Mouse (Mus musculus) monocyte, adult 5-6 weeks (primary cell): ENCODE measurements around the gene Nrf1. TPM values are rescaled to one million over a fixed set of nuclear protein-coding genes. Genes with fewer than 3 reads are reported as not detected.
A peak's percentile ranks its signal among the peaks of the same experiment; 100 is the strongest.

Experiments
- ATAC-seq: fragments of 153-309, 156-312 bp; replicated peaks from 2 replicates; pipeline ENCODE4 v1.8.0; 2017; ENCODE audit warnings: mild to moderate bottlenecking; ENCODE audit not compliant: low TSS enrichment, insufficient number of reproducible peaks, severe bottlenecking, poor library complexity, low FRiP score
- total RNA-seq: library from RNA; stranded (forward); fragments of 200-1000, 200-491, 200-594 nt; gene quantifications from 3 replicates; pipeline ENCODE4 v1.2.3, GENCODE M21; 2017

Nrf1 gene
- 50.3 to 102 TPM (median 78.5 TPM) in 3 replicates for total RNA-seq

DNA sequence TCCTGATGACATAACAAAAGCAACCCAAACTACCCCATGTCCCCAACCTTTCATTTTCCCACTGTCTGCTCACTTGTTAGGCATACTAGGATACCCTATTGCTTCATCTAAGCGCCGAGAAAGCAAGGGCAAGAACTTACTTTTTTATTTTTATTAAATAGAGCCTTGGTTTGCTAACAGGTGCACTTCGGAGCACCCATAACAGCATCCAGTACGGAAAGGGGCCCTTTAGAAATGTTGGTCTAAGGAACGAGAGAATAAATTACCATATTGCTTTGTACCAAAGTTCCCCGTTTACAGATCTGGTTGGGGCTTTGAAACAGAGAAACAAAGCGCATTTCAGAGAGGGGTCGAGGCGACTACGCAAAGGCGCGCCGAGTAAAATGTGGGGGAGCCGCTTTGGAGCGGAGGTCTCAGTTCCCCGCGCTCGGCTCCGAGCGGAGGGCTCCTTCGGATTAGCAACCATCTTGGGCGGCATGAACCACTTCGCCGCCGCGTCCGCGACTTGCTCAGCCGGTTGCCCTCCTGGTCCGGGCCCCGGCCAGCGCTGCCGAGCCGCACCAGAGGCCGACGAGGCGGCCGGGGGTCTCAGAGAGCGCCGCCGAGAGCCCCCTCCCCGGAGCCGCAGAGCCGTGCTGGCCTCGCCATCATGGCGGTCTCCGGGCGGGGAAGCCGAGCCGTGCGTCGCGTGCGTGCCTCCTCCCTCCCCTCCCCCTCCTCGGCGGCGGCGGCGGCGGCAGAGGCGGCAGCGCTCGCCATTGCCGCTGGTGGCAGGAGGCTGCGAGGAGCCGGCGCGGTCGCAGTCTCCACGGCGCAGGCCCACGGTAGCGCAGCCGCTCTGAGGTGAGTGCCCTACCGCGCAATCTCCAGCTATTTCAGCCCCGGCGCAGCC, at the start of gene Nrf1:
Gene Nrf1 (plus strand): TSS at position 718 of the 892 bp plus-strand sequence.
- peak; percentile 69; the same call in 1 of the 2 replicates for ATAC-seq

DNA sequence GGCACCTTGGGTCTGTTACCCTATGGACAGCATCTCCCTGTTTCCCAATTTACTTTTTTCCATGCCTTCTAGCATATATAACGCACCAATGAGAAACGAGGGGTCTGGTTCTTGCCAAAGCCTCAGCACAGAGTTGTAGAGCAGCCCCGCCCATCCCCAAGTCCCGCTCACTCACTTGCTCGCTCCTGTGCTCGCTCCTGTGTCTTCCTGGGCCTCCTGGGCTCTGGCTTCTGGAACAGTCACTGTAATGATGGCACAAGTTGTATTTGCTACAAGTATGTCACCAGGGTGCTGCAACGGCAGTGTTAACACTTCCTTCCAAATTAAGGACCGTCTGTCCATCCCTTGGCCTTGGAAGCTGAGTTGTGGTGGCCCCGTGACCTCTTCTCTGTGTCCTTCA, 49.6 kb upstream of the Nrf1 start:
- ATAC-seq: no peak

DNA sequence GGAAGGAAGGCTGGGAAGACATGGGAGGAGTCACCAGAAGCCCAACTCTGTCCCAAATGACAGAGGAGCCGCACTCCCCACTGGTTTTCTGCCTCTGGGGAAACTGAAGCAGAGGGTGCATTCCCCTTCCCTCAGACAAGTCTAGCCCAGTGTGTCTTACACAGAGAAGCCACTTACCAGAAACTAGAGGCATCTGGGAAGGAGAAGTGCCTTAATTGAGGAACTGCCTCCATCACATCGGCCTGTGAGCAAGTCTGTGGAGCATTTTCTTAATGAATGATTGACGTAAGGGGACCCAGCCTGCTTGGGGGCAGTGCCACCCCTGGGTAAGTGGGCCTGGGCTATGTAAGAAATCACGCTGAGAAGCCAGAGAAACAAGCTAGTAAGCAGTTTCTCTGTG, 49.0 kb upstream of the Nrf1 start:
- ATAC-seq: peak; percentile 50; the same call in 1 of the 2 replicates

DNA sequence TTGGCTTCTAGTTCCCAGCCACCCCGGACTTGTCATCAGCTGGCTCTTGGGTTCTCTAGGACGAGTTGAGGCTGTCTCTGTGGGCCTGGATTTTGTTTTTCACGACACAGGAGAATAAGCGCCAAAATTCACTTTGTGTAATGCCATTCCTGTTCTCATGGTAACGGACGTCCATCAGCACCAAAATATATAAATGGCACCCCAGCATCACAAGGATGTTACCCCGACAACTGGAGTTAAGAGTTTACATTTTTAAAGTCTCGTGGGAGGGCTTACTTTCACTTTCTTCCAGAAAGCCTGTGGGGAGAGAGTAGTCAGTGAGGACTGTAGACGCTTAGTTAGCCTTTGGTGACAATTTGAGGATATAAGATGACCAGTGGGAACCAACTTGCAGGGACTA, 45.2 kb upstream of the Nrf1 start:
- no peak for ATAC-seq

DNA sequence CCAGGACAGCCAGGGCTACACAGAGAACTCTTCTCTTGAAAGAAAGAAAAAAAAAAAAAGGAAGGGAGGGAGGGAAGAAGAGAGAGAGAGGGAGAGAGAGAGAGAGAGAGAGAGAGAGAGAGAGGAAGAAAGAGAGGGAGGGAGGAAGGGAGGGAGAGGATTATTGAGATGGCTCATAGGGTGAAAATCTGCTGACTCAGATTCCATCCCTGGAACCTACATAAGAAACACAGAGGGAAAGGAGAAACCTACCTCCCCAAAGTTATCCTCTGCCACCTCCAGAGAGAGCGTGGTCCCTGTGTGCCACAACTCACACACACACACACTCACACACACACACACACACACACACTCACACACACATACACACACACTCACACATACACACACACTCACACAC, 41.9 kb upstream of the Nrf1 start:
- ATAC-seq: no peak

DNA sequence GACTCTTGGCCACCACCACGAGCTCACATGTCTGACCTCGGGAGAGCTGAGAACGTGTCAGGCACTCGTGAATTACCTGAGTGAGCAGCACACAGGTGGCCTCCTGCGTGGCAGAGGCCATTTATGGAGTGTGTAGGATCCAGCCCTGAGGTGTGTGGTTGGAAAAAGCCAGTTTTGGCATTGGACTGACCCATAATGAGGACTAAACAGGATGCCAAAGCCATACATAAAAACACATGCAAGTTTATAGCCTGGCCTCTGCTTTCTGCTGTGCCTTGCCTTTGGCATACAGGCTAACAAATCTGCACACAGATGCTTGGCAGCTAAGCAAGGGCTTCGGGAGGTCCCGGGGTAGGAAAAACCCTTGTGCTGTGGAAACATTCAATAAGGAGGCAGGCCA, 38.6 kb upstream of the Nrf1 start:
- ATAC-seq: no peak

DNA sequence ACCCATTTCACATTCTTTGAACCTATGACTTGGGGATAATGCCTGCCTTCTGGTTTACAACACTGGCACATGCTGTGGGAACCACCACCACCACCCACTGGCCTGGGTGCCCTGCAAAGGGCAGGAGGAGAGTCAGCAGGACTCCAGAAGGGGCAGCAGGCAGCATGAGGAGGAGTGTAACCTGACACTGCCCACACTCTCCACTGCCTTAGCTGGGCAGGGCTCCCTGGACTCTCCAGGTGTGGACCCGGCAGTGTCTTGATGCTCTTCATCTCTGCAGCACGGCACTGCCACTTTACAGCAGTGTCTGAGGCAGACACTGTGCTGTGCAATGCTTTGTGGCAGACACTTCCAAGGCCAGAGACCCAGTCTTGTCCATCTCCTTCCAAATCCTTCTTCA, 34.3 kb upstream of the Nrf1 start:
- ATAC-seq: no peak

DNA sequence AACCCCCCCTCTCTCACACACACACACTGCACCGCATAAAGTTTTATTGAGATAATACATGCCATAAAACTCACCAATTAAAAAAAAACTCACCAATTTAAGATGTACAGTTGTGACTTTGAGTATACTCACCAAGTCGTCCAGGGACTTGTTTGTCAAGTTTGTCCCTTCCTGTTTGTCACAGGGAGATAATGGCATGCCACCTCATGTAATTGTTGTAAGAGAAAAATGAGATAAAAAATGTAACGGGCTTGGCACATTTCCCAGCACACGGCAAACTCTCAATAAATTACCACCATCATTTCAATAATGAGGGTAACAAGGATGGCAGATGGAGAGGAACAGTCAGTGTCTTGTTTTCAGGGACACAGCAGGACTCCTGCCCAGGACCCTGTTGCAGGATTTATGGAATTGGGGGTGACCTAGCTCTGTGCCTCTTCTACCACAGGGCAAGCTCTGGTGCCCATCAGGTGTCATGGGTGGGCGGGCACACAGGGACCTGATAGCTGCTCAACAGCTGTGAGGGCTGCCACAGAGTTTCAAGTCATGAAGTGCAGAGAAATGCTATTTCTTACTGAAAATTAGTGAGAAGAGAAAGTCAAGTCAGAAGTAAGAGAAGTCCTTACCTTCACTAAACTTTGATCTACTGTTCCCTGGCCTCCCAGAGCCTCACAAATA, 33.5 kb upstream of the Nrf1 start:
- no peak for ATAC-seq

DNA sequence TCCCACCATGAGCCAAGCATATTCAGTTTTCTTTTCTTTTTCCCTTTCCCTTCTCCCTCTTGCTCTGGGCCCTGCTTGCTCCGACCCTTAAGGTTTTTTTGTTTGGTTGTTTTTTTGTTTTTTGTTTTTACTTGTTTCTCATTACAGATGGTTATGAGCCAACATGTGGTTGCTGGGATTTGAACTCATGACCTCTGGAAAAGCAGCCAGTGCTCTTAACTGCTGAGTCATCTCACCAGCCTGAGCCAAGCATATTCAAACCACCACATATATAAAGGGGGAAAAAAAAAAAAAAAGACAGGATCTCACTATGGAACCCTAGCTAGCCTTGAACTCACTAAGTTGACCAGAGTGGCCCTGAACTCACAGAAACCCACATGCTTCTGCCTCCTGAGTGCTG, 26.5 kb upstream of the Nrf1 start:
- no peak for ATAC-seq

DNA sequence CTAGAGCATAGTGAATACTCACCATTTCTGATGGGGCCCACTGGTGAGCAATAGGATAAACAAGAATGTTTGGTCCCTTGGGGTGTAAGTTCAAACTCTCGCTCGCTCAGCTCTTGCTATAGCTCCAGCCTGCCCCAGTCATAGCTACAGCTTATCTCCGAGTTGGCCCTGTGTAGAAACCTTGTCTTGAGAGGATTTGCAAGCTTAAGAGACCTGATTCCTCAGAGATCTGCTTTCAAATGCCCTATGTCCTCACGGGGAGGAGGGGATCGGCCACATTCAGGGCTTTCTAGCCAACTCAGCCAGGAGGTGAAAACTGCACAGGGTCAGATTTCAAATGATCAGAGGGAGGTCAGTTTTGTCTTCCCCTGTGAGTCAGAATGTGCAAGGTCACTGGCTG, 26.1 kb upstream of the Nrf1 start:
- no peak for ATAC-seq

DNA sequence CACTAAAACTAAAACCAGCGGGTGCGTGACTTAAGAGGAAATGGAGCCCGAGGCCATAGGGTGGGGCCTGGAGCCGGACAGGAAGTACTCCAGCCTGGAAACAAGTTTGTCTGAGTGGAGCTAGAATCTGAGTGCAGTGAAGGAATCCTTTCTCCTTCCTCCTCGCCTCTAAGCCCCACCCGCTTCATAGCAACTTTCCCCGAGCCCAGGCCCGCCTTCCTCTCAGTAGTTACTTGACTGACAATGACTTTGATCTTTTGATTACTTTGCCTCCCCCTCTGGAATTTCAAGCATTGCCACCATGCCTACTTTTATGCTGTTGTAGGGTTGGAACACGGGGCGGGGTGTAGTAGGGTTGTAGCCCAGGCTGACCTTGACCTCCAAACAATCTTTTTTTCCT, 21.0 kb upstream of the Nrf1 start:
- peak; percentile 53; the same call in 1 of the 2 replicates for ATAC-seq

DNA sequence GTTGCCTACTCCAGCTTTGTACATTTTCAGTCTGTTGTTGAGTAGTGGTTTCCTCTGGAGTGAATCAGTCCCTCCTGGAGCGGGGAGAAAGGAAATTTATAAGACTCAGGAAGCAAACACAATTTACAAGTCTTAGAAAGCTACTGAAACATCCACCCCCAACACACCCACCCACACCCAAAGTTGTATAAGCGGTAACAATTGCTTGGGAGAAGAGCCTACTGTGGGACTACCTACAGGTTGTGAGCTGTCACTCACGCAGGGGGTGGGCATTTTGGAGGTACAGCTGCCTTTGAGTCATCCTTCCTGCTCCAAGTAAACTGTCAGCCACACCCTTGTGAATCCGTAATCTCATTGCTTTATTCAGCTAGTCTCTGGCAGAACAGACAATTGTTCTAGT, 19.4 kb upstream of the Nrf1 start:
- ATAC-seq: no peak

DNA sequence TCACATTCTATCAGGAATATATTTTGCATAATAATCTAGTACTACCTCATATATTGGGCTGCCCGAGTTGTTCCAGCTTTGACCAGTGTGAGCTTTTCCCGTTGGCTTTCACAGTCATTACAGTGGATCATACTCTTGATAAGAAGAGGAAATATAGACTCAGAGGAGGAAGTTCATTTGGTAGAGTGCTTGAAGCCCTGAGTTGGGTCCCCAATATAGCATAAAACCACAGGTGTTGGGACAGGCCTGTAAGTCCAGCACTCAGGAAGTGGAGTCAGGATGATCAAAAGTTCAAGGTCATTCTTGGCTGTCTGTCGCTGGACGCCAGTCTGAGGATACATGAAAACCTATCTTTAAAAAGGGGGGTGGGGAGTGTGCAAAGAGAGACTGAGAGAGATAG, 12.7 kb upstream of the Nrf1 start:
- 0 out of 2 replicates have a peak, but pooled peaks have one; percentile 56 for ATAC-seq

DNA sequence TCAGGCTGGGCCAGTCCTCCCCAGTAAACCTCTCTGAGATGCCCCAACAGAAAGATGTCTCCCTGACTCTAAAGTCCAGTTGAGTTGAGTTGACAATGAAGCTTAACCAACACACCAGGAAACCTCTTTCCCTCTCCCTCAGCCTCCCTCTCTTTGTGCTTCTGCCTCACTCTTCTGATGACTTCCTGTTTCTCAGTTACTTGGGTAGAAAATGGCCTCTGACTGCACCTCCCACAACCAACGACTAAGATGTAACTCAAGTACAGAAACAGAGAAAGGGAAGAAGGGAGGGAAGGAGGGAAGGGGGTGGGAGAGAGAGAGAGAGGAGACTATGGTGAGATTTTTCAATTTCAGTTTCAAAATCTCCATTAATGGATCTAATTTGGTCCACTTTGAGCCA, 6.3 kb upstream of the Nrf1 start:
- ATAC-seq: no peak

DNA sequence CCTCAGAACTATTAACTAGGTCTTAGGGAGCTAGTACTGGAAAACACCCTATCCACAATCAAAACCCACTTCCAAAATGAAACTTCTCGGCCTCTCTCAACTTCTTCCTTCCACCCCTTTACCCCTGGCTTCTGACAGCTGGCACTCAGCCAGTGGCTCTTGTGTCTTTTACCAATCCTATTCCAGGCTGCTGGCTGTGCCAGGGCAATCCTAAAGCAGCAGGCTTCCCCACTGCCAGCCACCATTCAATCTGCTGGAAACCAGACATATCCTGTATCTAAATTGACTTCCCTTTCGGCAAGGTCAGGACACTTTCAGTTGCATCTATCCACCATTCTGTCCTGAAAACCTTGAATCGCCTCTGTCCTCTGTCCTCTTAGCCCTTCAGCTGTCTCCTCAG, 5.3 kb upstream of the Nrf1 start:
- ATAC-seq: no peak

DNA sequence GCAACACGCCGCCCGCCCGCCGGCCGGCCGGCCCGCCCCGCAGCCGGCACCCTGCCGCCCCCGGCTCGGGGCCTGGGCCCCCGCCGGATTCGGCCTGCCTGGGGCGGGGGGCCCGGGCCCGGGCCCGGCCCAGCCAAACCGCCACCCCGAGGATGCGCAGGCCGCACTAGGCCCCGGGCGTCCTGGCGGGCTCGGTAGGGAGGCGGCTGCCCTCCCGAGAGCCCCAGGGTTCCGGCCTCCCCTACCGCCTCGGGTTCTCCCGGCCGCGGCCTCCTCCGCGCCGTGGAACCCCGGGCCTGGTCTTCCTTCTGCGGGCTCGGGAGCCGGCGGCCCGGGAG, 344 bp downstream of the Nrf1 start:
- no peak for ATAC-seq

DNA sequence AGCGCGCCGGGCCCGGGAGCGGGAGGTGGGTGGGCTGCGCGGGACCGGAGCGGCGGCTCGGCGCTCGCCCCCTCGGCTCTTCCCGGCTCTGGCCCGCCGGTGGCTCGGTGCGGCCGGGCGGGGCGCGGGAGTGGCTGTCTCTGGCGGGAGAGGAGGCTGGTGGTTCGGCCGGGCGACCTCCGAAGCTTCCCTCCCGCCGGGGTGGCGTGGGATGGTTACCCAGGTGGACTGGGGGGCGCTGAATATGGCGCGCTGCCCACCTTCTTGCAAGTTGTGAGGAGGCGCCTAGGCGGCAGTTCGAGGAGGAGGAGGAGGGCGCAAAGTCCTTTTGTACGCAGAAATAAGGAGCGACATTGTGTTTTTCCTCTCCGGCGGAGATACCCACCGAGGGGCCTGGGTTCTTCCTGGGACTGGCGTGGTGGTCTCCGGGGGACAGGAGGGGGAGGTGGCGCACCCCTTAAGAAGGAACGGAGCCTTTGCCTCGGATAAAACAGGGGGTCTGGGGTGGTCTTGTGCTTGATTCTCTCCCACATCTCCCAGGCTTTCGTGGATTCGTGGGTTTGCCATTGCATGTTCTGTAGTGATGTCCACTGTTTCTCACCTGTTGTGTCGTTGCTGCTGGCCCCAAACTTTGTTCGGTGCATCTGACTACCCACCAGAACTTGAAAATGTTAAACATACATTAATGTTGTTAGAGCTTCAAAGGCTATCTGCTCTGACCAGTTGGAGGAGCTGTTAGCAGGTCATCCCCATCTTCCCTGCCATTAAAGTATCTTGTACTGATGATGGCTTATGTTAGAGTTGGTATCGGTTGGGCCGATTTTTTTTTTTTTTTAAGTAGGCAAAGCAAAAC, 939 bp downstream of the Nrf1 start:
- ATAC-seq: no peak

DNA sequence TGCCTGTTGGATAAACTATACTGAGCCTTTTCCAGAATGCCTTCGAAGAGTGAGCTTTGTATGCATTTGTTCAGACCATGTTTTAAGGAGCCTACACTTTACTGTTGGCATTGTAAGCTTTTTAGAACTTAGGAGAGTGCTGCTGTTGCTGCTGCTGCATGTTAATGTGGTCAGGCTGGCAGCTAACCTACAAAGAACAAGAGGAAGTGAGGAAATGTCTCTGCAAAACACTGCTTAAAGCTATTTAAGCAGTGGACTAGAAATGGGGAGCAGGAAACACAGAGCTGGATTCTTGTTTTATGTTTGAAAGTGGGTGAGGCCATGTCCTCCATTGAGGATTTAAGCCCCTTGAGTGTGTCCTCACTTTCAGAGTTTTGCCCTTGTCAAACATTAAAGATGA, 5.3 kb downstream of the Nrf1 start:
- no peak for ATAC-seq

DNA sequence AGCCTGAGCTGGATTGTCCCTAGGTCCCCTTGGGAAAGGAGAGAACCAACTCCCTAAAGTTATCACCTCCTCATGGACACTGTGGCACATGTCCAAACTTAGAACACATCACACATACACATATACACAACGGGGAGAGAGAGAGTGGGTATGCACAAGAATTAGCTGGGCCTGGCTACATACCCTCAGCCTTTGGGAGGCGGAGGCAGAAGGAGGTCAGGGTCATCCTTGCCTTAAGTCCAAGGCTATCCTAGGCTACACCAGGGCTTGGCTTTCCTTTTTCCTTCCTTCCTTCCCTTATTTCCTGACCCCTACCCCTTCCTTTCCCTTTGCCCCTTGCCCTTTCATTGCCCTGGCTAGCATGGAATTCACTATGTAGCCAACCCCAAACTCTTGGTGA, 14.8 kb downstream of the Nrf1 start:
- ATAC-seq: no peak
